In the genomic region with DNA sequence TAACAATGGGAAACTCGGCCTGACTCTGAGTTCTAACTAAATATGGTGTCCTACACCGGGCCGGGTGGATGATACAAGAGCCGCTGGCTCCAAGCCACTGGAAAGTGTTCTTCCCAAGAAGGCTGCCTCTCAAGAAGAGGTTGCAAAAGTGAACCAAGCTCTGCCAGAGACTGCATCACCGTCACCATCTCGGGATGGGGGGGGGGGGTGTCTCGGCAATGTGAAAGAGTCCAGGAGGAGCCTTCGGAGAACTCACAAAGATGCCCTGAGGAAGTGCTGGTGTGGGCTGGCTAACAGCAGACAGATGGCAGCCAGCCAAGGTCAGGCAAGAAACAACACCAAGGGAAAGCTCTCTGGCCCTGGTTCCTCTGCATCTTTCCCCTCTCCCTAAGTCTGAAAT, we compare ENCODE assay signal across 10 mouse cellular contexts.
DNase-seq lines count a peak whose midpoint lies in the region; ATAC-seq lines count a peak whose summit lies in the region.
"Had no signal": no experiment of that assay in that cellular context is flagged by ENCODE, and none has a peak within 500 bp of the region (broad histone marks: within the 10 kb centered on the region; RNA-seq: fewer than 3 reads in every experiment).

No protein-coding gene starts in this region.

- no peak overlapping the region for H3K27ac ChIP-seq in kidney, embryonic 14.5 days (ENCODE audit: low read depth, low read length)
- H3K27ac ChIP-seq in heart, embryonic 12.5 days (ENCODE audit: poor library complexity, severe bottlenecking), result peak overlapping the region; percentile 14; the same call in 1 of the 2 replicates

- H3K9me3 ChIP-seq in kidney, embryonic 14.5 days (ENCODE audit: control insufficient read depth, low read length), result no peaks in the 10 kb centered on the region
- no peaks in the 10 kb centered on the region for H3K9me3 ChIP-seq in heart, embryonic 12.5 days (replicated peaks)

- peaks cover 12% of the 10 kb centered on the region; the same call in 1 of the 2 replicates for H3K4me1 ChIP-seq in kidney, embryonic 14.5 days (ENCODE audit: control insufficient read depth, insufficient read depth, low read length)
- H3K4me1 ChIP-seq in heart, embryonic 12.5 days (replicated peaks), result peaks cover 56% of the 10 kb centered on the region

- DNase-seq in kidney, postnatal 36 days, result peak; percentile 12 to 63
- peak; percentile 72 for DNase-seq in adrenal gland, adult 8-10 months
- DNase-seq in lung, postnatal 4 days, result peak; percentile 73 to 86
- no peak for DNase-seq in thymus, postnatal 10 days (ENCODE audit: low spot score in 2 of 2)
- DNase-seq in spleen, postnatal 4 days (ENCODE audit: low spot score in 2 of 2), result no peak
- no peak for DNase-seq in spleen, adult 12 weeks (ENCODE audit: low spot score)
- DNase-seq: embryo, embryonic 11 days had no signal

- no peak overlapping the region for H3K9ac ChIP-seq in kidney, embryonic 14.5 days (ENCODE audit: low read depth, low read length)
- 0 out of 2 replicates have a peak overlapping the region, but pooled peaks have one; percentile 5 for H3K9ac ChIP-seq in heart, embryonic 12.5 days

- no peak for ATAC-seq in kidney, embryonic 14.5 days (ENCODE audit: low FRiP score, low TSS enrichment)
- no peak for ATAC-seq in heart, embryonic 12.5 days (ENCODE audit: insufficient number of reproducible peaks, low FRiP score)

- no peaks in the 10 kb centered on the region for H3K36me3 ChIP-seq in kidney, embryonic 14.5 days (ENCODE audit: control insufficient read depth, insufficient read depth, low read length)
- no peaks in the 10 kb centered on the region for H3K36me3 ChIP-seq in heart, embryonic 12.5 days
- H3K36me3 ChIP-seq: G1E had no signal

- H3K4me3 ChIP-seq in kidney, embryonic 14.5 days (ENCODE audit: low read length), result no peak overlapping the region
- no peak overlapping the region for H3K4me3 ChIP-seq in heart, embryonic 12.5 days

- no peaks in the 10 kb centered on the region for H3K27me3 ChIP-seq in kidney, embryonic 14.5 days (ENCODE audit: control insufficient read depth, insufficient read depth, low read length)
- H3K27me3 ChIP-seq in heart, embryonic 12.5 days (replicated peaks), result no peaks in the 10 kb centered on the region

- H3K4me2 ChIP-seq in kidney, embryonic 14.5 days (replicated peaks; ENCODE audit: low read depth, low read length), result no peak overlapping the region
- 0 out of 2 replicates have a peak overlapping the region, but pooled peaks have one; percentile 3 for H3K4me2 ChIP-seq in heart, embryonic 12.5 days

- WGBS in kidney, embryonic 14.5 days, result 66% methylated on average over 8 of the region's 8 CpGs
- 46% methylated on average over 8 of the region's 8 CpGs for WGBS in heart, embryonic 12.5 days

Comparison
In these comparisons a context has a peak if more than half of its experiments do, and no peak if none do; other contexts are left out.
1. DNase-seq: peak in kidney, postnatal 36 days (2 of 2), adrenal gland, adult 8-10 months (single experiment) and lung, postnatal 4 days (2 of 2); none in thymus, postnatal 10 days (0 of 2), spleen, postnatal 4 days (0 of 2) and spleen, adult 12 weeks (single experiment).